ENCODE assay signal across 8 mouse cellular contexts in the genomic region with DNA sequence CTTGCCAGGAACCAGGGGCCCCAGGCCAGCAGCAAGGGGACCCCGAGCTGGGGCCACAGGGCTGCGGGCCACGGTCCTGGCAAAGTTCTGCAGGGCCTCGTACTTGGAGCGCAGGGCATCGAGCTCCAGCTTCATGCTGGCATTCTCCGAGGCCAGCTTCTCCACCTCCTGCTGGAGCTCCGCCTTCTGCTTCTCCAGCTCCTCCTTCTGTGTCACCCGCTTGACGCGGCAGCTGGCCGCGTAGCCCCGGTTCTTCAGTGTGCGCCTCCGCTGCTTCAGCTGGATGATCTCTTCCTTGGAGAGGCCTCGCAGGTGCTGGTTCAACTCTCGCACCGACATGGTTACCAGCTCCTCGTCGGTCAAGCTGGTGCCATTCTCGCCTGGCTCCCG. TPM values are rescaled to one million over a fixed set of nuclear protein-coding genes. Genes with fewer than 3 reads are reported as not detected.
DNase-seq lines count a peak whose midpoint lies in the region; ATAC-seq and TF ChIP-seq lines count a peak whose summit lies in the region.

No protein-coding gene starts in this region.

- no peak for TF ChIP-seq POLR2A in embryonic fibroblast, embryonic 13.5 days (IDR thresholded peaks at IDR 0.05; ENCODE audit: low read depth, low read length)

- H3K4me3 ChIP-seq in embryonic fibroblast, embryonic 13.5 days (ENCODE audit: insufficient read depth, low read length): no peak overlapping the region
- no peak overlapping the region for H3K4me3 ChIP-seq in kidney, embryonic 16.5 days (ENCODE audit: low read length)

- TF ChIP-seq CTCF in embryonic fibroblast, embryonic 13.5 days (IDR thresholded peaks at IDR 0.05; ENCODE audit: borderline replicate concordance, insufficient read depth, low read length): no peak

- H3K9me3 ChIP-seq in kidney, embryonic 16.5 days (ENCODE audit: low read length): no peaks in the 10 kb centered on the region

- peak overlapping the region; percentile 37 for H3K4me2 ChIP-seq in kidney, embryonic 16.5 days (replicated peaks; ENCODE audit: low read depth, low read length)

- WGBS in kidney, embryonic 16.5 days: 78% methylated on average over 23 of the region's 23 CpGs

- no peaks in the 10 kb centered on the region for H3K27me3 ChIP-seq in kidney, embryonic 16.5 days (ENCODE audit: insufficient read depth, low read length)

- peak; percentile 68 to 82 for DNase-seq in adrenal gland, adult (ENCODE audit: inconsistent age in 2 of 2, low spot score in 1 of 2)
- DNase-seq in adrenal gland, adult 8-10 months: no peak
- peak; percentile 82 for DNase-seq in CD4-positive helper T cell, adult 2 months (ENCODE audit: low read depth, low spot score)
- peak; percentile 69 to 73 for DNase-seq in thymus, postnatal 10 days (ENCODE audit: low spot score in 2 of 2)
- DNase-seq in cerebellum, postnatal 36 days: no peak

- H3K36me3 ChIP-seq in kidney, embryonic 16.5 days (ENCODE audit: insufficient read depth, low read length): peaks cover 17% of the 10 kb centered on the region

- H3K9ac ChIP-seq in kidney, embryonic 16.5 days (replicated peaks; ENCODE audit: low read length): peak overlapping the region; percentile 40; the same call in 1 of the 2 replicates

- ATAC-seq in kidney, embryonic 16.5 days (ENCODE audit: low FRiP score, low TSS enrichment): no peak
- peak; percentile 29 for ATAC-seq in megakaryocyte, adult 5-6 weeks (ENCODE audit: poor library complexity, severe bottlenecking)

- peaks cover 8% of the 10 kb centered on the region; the same call in 1 of the 2 replicates for H3K4me1 ChIP-seq in embryonic fibroblast, embryonic 13.5 days (ENCODE audit: control insufficient read depth, insufficient read depth, low read length)
- H3K4me1 ChIP-seq in kidney, embryonic 16.5 days (ENCODE audit: insufficient read depth, low read length): peaks cover 45% of the 10 kb centered on the region

- H3K27ac ChIP-seq in embryonic fibroblast, embryonic 13.5 days (ENCODE audit: insufficient read depth, low read length): peak overlapping the region; percentile 90
- H3K27ac ChIP-seq in kidney, embryonic 16.5 days (ENCODE audit: low read length): peak overlapping the region; percentile 85

RNA-seq across cellular contexts. Expression of gene Mafg, which starts 4.1 kb away (rescaled TPM):
- 10 to 100 TPM; 53.2 to 74.4 (median 69.7) TPM for total RNA-seq in adrenal gland, adult 8-10 months (2022)
- polyA plus RNA-seq in embryonic fibroblast, embryonic 13.5 days (2011; ENCODE audit: insufficient read length, low read depth, missing spikeins): 39.4 and 43.9 TPM in 2 replicates
- polyA plus RNA-seq in kidney, embryonic 16.5 days (2015; fragmentation: Nextera tagmentation; extraction: Ambion mirVana): 24.3 and 25.4 TPM in 2 replicates
- total RNA-seq in megakaryocyte, adult 5-6 weeks (2015): 23.1 and 23.8 TPM in 2 replicates
- total RNA-seq in megakaryocyte, adult 5-6 weeks (2017): 58.7 and 68.0 TPM in 2 replicates

RNA-seq across cellular contexts. Expression of gene Sirt7, which starts 4.3 kb away (rescaled TPM):
- total RNA-seq in adrenal gland, adult 8-10 months (2022): 10 to 100 TPM; 61.1 to 97.1 (median 75.7) TPM
- polyA plus RNA-seq in embryonic fibroblast, embryonic 13.5 days (2011; ENCODE audit: insufficient read length, low read depth, missing spikeins): 15.9 and 19.2 TPM in 2 replicates
- polyA plus RNA-seq in kidney, embryonic 16.5 days (2015; fragmentation: Nextera tagmentation; extraction: Ambion mirVana): 38.9 and 39.3 TPM in 2 replicates
- total RNA-seq in megakaryocyte, adult 5-6 weeks (2015): 51.4 and 53.6 TPM in 2 replicates
- total RNA-seq in megakaryocyte, adult 5-6 weeks (2017): 119 and 121 TPM in 2 replicates

RNA-seq across cellular contexts. Expression of gene Pcyt2, which starts 11.6 kb away (rescaled TPM):
- total RNA-seq in adrenal gland, adult 8-10 months (2022): 100 to 1,000 TPM; 201 to 310 (median 259) TPM
- polyA plus RNA-seq in embryonic fibroblast, embryonic 13.5 days (2011; ENCODE audit: insufficient read length, low read depth, missing spikeins): 39.5 and 45.2 TPM in 2 replicates
- 164 and 174 TPM in 2 replicates for polyA plus RNA-seq in kidney, embryonic 16.5 days (2015; fragmentation: Nextera tagmentation; extraction: Ambion mirVana)
- total RNA-seq in megakaryocyte, adult 5-6 weeks (2015): 11.8 and 13.3 TPM in 2 replicates
- total RNA-seq in megakaryocyte, adult 5-6 weeks (2017): 17.3 and 22.6 TPM in 2 replicates

RNA-seq across cellular contexts. Expression of gene Pycr1, which starts 14.2 kb away (rescaled TPM):
- total RNA-seq in adrenal gland, adult 8-10 months (2022): 1 to 10 TPM in 3 of 4 experiments, under 1 TPM in 1; 0.73 to 2.0 (median 1.3) TPM
- 44.5 and 59.0 TPM in 2 replicates for polyA plus RNA-seq in embryonic fibroblast, embryonic 13.5 days (2011; ENCODE audit: insufficient read length, low read depth, missing spikeins)
- 26.8 and 27.3 TPM in 2 replicates for polyA plus RNA-seq in kidney, embryonic 16.5 days (2015; fragmentation: Nextera tagmentation; extraction: Ambion mirVana)
- total RNA-seq in megakaryocyte, adult 5-6 weeks (2015): 3.5 and 3.7 TPM in 2 replicates
- total RNA-seq in megakaryocyte, adult 5-6 weeks (2017): 2.9 TPM in 2 replicates

RNA-seq across cellular contexts. Expression of gene Myadml2, which starts 18.6 kb away (rescaled TPM):
- total RNA-seq in adrenal gland, adult 8-10 months (2022): 1 to 10 TPM in 1 of 4 experiments, under 1 TPM in 2, not detected in 1; 0.65 to 1.2 (median 0.81) TPM
- polyA plus RNA-seq in embryonic fibroblast, embryonic 13.5 days (2011; ENCODE audit: insufficient read length, low read depth, missing spikeins): not detected in 2 replicates
- 0.51 and 0.73 TPM in 2 replicates for polyA plus RNA-seq in kidney, embryonic 16.5 days (2015; fragmentation: Nextera tagmentation; extraction: Ambion mirVana)
- total RNA-seq in megakaryocyte, adult 5-6 weeks (2015): not detected in 2 replicates
- total RNA-seq in megakaryocyte, adult 5-6 weeks (2017): not detected in 2 replicates

Comparison
In these comparisons a context has a peak if more than half of its experiments do, and no peak if none do; other contexts are left out.
1. DNase-seq: peak in adrenal gland, adult (2 of 2), CD4-positive helper T cell, adult 2 months (single experiment) and thymus, postnatal 10 days (2 of 2); none in adrenal gland, adult 8-10 months (single experiment) and cerebellum, postnatal 36 days (0 of 2).
2. RNA of gene Pcyt2, which starts 11.6 kb away (total RNA-seq): 201 to 310 TPM in adrenal gland, adult 8-10 months; 11.8 to 22.6 TPM in megakaryocyte, adult 5-6 weeks; every median in the first group is over 4 times any median in the second.